Mouse (Mus musculus) spleen, embryonic (tissue): Measurements from ENCODE around the gene Sytl1.

Experiments
- CTCF ChIA-PET: fragments of 350-600 bp; sonication (Branson Sonifier 250); formaldehyde crosslinking; loops from one replicate; lab custom pipeline; 2022; lab: Charles Lee

Sytl1 gene

DNA sequence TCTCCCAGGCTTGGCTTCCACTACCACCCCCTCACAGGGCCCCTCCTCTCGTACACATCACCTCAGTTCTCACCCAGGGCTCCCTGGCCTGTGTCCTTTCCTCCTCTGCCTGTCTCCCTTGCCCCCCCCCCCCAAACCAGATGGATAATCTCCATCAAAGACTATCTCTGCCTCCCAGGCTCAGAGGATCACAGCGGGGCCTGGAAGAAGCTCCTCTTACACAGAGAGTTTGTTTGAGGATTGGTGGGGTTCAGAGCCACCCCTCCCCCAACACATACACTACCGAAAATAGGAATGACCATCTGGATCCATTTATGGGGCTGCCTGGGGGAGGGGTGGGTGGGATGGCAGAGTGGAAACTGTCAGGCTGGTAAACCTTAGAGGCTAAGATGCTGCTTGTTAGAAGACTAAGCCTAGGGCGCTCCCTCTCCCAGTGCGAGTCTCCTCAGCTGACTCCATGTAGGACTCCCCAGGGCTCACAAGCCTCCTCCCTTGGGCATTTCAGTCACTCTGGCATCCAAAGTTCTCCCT, 19.1 kb upstream of the Sytl1 start:
- CTCF ChIA-PET: no interaction called here

DNA sequence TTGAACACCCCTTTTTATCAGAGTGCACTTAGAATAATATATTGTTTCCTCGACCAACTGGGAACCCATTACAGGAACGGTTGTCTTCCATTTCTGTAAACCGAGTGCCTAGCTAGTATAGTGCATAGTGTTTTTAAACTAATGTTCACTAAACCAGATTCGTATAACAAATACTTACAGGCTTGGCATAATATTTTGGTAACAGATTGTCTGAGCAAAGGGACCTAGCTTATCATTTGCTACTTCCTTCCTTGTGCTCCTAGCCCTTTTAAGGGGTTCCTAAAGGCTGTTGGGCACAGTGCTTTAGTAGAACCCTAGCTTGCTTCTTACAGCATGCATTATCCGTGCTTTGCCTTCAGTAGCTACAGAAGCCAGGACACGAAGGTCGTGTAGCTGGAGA, 18.6 kb upstream of the Sytl1 start:
- CTCF ChIA-PET: no interaction called here

DNA sequence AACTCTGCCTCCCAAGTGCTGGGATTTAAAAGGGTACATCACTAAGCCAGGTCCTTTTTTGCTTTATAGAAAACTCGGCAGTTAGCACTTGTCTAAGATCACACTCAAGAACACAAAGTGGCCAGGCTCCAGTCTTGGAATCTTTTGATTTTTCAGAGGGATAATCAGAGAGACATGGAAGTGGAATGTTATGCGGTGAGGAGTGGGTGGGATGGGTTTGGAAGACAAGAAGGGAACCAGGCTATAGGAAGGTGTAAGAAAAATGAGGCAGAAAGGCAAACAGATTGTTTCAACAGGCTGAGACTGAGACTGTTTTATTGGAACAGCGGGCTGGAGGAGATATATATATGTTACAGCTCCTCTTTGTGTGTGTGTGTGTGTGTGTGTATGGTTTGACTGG, 15.6 kb upstream of the Sytl1 start:
- CTCF ChIA-PET: no interaction called here

GRCm38 (mm10) chr4:133278067-133278466, 15.2 kb upstream of the Sytl1 start:
- CTCF ChIA-PET: no interaction called here

DNA sequence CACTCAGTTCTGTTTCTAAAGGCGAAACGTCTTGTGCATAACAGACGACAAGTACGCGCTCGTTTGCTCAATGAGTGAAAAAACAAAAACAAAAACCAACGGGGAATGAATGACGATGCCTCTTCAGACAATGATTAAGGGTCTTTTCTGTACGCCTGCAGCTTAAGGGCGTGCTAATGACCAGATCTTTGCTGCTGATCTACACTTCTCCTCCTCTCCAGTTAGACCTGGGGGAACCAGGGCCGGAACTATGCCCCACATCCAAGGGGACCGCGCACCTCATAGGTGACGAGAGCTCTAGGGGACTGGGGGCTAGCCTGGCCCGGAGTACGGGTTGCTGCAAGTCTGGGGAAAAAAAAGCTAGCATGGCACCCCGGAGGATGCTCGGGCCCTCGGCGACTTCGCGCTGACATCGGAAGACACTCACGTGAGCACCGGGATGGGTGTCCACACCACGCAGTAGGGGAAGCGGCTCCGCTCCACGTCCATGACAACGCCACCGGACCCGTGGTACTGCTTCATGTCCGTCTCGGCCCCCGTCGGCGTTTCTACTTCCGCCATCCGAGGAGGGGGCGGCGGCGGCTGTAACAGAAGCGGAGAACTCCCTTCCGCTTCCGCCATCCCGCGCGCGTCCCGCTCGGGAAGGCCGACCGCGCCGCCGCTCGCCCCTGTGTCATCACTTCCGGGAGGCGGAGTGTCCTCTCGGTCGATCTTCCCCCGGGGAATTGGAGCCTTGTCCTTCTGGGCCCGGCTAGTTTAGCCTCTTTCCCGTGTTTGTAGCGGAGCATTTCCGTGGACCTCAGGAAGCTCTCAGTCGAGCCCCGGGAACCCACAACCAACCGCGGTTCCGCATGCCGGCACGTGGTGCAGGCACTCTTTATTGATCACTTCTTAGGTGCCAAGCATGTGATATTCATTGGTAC, 14.5 kb upstream of the Sytl1 start, which contains the start of gene Tmem222:
TSS of gene Tmem222 (minus strand) at position 689 of the 923 bp plus-strand sequence.
- CTCF ChIA-PET: interaction anchor here (0.6 to 0.7 kb wide), 3 partner anchors 8 to 165 kb away, joined by 3 to 5 read pairs (median 3); no protein-coding TSS in a partner anchor

GRCm38 (mm10) chr4:133270929-133271328, 8.0 kb upstream of the Sytl1 start:
- CTCF ChIA-PET: interaction anchor here (0.5 kb wide), 1 partner anchor 17 kb away, joined by 3 read pairs; no protein-coding TSS in a partner anchor

- CTCF ChIA-PET: no interaction called here
These were observed 6.7 kb upstream of the Sytl1 start for GRCm38 (mm10) chr4:133269596-133269995.

- CTCF ChIA-PET: no interaction called here
These were observed 6.0 kb upstream of the Sytl1 start for GRCm38 (mm10) chr4:133268931-133269330.

DNA sequence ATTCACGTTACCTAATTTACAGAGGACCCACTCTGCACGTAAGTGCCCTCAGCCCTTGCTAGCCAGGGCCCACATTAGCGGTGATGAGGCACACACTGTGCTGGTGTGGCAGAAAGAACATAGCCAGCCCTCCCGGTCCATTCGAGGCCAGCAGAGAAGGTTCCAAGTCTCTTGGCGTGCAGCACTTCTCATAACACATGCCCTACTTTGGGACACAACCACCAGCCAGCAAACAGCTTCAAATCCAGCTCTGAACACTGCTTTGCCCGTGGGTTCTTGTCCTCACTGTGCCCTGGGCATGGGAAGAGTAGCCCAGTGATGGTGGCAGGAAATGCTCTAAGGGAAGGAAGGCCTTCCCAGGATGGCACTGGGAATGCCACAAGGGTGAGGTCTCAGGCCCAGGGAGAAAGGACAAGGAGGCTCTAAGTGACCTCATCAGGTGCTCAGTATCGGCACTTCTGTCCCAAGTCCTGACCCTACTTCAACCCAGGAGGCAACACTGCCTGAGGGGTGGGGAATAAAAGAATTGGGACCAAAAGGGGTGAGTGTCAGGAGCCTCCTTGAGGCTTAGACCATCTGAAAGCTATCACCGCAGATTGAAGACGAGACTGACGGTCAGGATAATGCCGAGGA, 3.5 kb upstream of the Sytl1 start:
- CTCF ChIA-PET: no interaction called here

DNA sequence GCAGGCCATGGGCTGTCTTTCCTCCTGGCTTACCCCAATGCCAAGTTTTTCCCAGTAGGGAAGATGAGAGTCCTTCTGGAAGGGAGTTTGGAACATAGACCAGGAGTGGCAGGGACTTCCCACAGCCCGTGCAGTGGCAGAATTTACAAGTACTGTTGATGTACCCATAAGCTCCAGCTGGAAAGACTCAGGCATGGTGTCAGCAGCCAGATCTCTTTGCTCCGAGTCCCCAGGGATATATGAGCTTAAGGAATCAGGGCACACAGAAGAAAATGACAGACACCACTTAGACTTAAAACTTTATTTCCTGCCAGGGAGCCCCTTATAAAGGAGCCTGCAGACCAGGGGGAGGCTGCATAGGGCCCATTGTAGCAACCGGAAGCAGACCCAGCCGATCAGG, 2.8 kb upstream of the Sytl1 start:
- CTCF ChIA-PET: no interaction called here

- CTCF ChIA-PET: no interaction called here
These were observed 2.4 kb upstream of the Sytl1 start for GRCm38 (mm10) chr4:133265297-133265696.

DNA sequence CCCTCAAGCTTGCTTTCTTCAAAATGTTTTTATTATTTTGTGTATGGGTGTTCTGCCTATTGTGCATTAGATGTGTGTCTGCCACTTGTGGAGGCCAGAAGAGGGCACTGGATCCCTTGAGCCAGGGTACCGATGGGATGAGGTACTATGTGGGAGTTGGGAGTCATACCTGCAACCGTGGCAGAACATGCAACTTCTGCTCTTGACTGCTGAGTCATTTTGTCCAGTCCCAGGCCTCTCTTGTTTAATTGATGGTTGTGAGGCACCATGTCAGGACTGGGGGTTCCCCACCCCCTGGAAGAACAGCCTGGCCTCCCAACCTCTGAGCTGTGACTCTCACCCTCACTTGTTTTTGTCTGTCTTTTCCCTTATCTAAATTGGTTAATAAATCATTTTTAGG, 1.6 kb upstream of the Sytl1 start:
- CTCF ChIA-PET: no interaction called here

DNA sequence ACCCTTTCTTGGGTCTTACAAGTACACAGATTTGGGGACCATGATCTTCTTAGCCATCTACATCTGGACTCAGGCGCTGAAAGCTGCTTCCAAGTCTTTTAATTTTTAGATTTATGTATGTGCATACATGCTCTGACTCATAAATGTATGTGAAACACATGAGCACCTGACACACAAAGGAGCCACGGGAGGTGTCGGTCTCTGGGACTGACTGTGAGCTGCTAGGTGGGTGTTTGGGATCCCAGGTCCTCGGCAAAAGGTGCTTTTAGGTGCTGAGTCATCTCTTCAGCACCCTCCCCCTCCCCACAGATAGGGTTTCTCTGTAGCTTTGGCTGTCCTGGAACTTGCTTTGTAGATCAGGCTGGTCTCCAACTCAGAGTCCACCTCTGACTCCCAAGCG, 843 bp upstream of the Sytl1 start:
- CTCF ChIA-PET: interaction anchor here (0.7 kb wide), 1 partner anchor 343 kb away, joined by 3 read pairs; no protein-coding TSS in a partner anchor

DNA sequence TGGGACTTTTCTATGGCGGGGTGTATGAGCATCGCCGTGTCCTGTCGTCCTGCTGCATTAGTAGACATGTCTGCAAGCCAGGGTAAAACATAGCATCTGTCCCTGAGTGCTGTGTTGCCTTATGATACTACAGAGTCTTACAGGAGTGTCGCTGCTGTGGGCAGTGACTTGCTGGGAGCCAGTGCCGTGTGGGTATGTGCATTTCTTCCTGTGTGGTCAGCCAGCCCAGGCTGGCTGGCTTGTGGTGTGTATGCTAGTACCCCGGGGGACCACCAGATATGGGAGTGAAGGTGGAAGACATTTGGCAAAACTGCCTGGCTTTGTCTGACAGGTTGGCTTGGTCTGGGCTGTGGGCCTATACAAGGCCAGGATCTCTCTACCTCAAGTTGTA, 543 bp downstream of the Sytl1 start:
- CTCF ChIA-PET: no interaction called here

DNA sequence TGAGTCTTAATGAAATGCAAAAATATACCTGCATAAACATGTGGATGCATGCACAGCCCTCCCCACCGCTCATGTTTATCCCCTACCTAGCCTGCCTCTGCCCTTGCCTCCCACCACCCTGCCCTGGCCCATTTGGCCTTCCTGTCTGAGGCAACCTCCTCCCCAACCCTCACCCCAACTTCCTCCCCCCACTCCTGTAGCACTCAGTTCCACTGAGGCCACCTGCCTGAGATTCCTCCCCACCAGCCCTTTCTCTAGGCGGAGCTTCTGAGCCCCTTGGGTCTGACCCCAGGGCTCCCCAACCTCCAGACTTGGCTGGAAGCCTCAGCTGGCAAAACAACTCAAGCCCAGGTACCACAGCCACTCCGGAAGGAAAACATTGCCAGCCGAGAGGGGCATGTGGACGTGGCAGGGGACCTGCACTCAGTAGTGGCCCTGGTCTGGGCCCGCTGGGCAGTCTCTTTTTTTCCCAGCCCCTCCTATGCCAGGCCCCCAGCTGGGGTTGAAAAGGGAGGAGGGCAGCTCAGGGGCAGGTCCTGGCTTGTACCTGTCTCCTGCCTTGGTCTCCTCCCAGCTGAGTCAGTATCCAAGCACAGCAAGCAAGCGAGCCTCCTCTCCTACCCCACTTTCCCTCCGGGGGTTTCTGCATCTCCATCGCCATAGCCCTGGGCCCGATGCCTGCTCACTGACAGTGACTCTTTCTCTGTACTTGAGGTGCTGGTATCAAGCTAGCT, 1.1 kb downstream of the Sytl1 start:
- CTCF ChIA-PET: interaction anchor here (0.7 kb wide), 1 partner anchor 18 kb away, joined by 6 read pairs; no protein-coding TSS in a partner anchor

DNA sequence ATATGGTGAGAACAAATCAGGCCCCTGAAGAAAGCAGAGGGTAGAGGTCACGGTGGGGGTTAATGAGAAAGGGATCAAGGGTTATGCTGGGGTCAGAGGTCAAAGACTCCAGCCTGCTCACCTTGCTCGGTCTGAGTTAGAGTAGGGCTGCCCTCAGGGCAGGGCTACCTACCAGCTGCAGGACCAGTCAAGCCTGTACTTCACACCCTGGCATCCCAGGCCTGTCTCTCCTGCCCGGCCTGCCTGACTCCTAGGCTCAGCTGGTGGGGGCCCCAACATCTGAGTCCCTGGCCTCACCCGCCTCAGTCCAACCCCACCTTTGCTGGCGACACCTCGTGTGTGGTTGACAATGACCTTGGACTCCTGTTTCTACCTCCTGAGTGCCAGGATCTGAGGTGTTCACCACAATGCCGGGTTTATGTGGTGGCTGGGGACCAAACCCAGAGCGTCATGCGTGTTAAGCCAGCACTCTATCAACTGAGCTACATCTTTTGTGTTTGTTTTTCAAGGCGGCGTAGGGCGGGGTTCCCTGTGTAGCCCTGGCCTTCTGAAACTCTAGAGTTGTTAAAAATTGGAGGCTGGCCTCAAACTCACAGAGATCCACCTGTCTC, 5.0 kb downstream of the Sytl1 start:
- CTCF ChIA-PET: interaction anchor here (0.7 kb wide), 1 partner anchor 60 kb away, joined by 3 read pairs; no protein-coding TSS in a partner anchor

DNA sequence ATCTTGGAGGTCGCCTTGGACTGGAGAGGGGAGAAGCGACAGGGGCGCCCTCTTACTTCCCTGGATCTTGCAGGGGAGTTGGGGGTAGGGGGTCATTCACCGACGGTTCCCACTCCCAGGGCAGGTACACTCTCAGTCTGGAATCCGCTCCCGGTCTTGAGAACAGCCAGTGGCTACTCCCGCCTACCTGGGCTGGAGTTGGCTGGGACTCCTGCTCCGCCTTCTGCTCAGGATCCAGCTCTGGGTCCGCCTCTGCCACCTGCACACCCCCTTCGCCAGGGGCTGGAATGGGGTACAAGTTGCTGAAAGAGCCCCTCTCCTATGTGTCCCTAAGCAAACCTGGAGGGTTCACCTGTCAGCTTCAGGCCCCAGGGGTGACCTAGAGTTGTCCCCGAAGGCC, 5.7 kb downstream of the Sytl1 start:
- CTCF ChIA-PET: no interaction called here

- CTCF ChIA-PET: no interaction called here
These were observed 6.1 kb downstream of the Sytl1 start for GRCm38 (mm10) chr4:133256820-133257219.

- CTCF ChIA-PET: interaction anchor here (1.2 kb wide), 1 partner anchor 309 kb away, joined by 4 read pairs; no protein-coding TSS in a partner anchor
These were observed 7.5 kb downstream of the Sytl1 start for GRCm38 (mm10) chr4:133255392-133255791.

DNA sequence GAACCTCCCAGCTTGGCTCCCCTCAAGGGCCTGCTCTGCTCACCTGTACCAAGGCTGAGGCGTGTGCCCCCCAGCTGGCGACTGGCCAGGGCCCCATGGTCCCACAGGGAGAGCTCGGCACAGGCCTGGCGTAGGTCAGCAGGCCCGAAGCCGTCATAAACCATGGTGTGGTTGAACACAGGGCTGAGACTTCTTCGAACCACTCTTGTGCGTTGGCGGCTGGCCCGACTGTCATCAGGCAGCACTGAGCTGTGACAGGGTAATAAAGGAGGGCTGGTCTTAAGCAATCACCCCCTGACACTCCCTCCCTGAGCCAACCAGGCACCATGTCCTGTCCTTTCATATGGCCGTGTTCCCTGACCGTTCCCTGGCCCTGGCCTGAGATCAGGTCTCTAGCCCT, 9.5 kb downstream of the Sytl1 start:
- CTCF ChIA-PET: interaction anchor here (0.8 kb wide), 1 partner anchor 18 kb away, joined by 3 read pairs; no protein-coding TSS in a partner anchor

GRCm38 (mm10) chr4:133252089-133252488, 10.8 kb downstream of the Sytl1 start:
- CTCF ChIA-PET: interaction anchor here (1.0 kb wide), 1 partner anchor 243 kb away, joined by 3 read pairs; no protein-coding TSS in a partner anchor
